Mouse (Mus musculus) liver (tissue): ENCODE measurements around the gene Sdf2.

Experiments
- DNase-seq: peaks from one replicate; pipeline ENCODE4 v3.0.0-alpha.2; 2020; ENCODE audit warnings: mixed read lengths

Gene Sdf2

DNA sequence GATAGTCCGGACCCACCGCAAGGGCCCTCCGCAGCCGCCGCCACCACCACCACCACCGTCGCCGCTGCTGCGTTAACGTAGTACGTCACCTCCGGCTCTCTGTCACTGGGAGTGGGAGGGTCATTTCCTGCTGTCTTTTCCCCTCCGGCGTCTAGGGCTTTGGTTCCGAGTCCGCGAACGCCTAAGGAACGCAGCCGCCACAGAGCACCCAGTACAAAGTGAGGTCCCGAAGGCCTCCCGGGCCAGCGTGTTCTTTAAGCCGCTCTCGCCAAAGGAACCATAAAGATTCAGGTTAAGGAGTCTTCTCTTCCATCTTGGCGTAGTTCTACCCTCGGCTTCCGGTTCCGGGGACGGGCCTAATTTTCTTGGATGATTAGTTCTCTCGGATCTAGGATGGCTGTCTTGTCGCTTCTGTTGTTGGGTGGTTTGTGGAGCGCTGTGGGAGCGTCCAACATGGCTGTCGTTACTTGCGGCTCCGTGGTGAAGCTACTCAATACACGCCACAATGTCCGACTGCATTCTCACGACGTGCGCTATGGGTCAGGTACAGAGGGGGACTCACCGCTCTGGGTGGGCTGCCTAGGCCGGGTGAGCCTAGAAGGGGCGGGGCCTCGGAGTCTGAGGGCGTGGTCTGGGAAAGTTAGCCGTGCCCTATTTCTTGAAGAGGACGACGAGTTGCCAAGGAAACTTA lies at the start of gene Sdf2, which contains the start of gene Supt6:
TSS of gene Sdf2 (plus strand) at position 120 of the 691 bp plus-strand sequence.
TSS of gene Supt6 (minus strand) at position 361 of the 691 bp plus-strand sequence.
- peak; percentile 90 for DNase-seq

DNA sequence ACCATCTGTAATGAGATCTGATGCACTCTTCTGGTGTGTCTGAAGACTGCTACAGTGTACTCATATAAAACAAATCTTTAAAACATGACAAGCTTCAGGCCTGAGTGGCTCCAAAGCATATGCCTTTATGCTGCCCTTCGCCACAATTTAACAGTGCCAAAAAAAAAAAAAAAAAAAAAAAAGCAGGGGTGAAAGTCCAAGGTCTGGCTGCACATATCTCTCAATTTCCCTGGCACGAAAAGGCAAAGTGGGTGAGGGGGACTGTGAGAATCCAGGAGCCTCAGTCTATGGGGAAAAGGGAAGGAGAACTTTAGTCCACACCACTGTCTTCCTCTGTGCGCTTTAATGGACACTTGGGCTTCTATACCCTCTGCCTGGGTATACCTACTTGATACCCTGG lies 43.2 kb upstream of the Sdf2 start:
- no peak for DNase-seq

DNA sequence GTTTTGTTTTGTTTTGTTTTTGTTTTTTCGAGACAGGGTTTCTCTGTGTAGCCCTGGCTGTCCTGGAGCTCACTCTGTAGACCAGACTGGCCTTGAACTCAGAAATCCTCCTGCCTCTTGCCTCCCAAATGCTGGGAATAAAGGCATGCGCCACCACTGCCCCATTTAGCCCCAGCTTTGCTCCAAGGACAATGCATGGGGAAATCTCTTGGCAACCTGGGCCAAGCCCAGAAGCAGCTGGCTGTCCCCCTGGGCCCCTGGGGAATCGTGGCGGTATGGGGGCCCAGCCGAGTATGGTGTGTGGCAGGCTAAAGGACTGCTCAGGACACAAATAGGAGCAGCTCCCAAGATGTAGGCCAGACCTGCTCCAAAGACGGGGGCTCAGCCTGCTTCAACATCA lies 41.3 kb upstream of the Sdf2 start:
- no peak for DNase-seq

DNA sequence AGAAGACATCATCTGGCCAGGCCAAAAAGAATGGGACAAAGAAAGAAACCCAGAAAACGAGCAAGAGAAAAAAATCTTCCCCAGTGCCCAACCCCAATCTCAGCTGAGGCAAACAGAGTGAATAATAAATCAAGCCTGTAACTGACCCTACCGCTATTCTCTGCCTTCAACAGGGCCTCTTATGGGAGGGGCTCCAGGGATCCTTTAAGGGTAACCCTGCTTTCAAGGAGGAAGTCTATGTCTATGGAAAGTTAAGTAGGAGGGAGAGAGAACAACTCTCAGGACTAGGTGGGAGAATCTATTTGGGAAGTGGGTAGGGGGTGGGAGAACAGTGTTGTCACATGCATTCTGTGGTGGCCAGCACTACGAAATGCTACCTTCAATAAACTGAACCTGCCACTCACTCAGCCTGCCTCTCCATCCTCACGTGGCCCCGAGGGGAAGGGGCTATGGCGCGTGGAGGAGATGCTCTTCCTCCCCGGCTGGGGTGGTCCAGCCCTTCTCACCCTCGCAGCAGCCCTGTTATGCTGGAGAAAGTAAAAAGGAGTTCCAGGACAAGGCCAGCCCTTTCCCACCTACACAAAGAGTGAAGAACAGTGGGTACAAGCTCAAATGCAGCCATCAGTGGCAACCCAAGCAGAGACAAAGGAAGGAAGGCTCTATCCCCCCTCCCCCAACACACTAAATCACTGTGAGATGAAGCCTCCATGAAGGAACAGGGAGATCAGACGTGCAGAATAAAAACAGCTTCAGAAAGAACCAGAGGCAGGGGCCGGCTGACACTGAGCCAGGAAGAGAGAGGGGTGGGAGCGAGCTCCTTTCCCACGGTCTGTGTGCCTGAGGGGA lies 40.0 kb upstream of the Sdf2 start:
- no peak for DNase-seq

DNA sequence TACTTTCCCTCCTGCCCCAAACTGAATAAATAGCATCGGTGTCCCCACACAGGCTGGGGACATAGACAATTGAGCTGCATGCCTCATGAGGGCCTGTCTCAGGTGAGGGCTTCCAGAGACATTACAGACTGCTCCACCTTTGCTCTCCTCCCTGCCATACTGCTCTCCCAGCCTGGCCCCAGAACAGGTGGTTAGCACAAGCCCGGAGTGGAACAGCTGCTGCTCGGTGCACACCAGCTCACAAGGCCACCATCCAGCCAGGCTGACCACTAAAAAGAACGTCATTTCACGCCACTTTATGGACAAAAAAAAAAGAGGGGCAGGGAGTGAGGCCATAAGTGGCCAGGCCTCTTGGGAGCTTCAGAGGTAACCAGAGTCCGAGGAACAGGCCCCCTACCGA lies 38.4 kb upstream of the Sdf2 start:
- DNase-seq: no peak

DNA sequence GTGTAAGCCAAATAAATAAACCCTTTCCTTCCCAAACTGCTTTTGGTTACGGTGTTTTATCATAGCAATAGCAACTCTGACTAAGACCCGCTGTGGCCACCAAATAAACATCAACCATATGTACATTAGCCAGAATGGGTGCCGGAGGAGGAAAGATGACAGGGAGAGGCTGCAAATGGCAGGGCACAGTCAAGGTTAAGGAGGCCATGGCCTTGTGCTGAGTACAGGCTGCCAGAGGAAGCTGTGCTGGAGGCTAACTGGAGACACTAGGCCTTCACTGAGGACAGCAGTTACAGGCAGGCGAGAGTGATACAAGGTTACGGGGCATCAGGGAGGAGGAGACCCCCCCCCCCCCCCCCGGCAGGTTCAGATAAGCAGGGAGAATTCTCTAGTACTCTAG lies 35.7 kb upstream of the Sdf2 start:
- DNase-seq: no peak

DNA sequence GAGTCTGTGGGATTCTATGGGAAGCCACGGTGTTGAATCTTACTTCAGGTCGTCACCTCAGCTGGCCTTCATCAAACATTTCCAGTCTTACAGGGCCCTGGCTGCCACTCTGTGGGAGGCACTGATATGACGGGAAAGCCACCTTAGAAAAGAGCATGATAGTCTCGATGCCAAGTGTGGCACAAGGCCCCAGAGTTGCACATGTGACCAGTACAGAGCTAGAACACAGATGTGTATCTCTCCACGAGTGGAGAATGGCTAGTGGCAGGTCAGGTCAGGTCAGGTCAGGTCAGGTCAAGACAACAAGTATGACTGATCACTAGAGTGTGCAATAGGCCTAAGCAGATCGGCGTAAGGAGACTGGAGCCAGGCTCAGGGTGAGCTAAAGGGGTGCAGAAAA lies 34.9 kb upstream of the Sdf2 start:
- DNase-seq: no peak

DNA sequence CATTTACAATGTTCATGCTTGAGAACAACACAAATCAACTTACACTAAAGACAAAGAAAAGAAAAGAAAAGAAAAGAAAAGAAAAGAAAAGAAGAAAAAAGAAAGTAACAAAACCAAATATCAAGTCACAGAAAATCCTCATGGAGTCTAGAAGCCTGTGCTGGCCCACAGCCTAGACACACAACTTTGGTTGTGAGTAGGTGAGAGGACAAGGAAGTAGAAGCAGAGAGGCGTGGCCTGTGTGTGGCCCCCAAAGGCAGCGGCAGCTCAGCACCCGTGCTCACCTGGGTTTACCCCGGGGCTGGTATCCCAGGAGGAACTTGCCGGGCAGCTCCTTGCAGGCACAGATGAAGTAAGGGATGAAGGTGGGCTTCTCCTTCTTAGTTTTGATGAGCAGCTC lies 34.0 kb upstream of the Sdf2 start:
- DNase-seq: no peak

DNA sequence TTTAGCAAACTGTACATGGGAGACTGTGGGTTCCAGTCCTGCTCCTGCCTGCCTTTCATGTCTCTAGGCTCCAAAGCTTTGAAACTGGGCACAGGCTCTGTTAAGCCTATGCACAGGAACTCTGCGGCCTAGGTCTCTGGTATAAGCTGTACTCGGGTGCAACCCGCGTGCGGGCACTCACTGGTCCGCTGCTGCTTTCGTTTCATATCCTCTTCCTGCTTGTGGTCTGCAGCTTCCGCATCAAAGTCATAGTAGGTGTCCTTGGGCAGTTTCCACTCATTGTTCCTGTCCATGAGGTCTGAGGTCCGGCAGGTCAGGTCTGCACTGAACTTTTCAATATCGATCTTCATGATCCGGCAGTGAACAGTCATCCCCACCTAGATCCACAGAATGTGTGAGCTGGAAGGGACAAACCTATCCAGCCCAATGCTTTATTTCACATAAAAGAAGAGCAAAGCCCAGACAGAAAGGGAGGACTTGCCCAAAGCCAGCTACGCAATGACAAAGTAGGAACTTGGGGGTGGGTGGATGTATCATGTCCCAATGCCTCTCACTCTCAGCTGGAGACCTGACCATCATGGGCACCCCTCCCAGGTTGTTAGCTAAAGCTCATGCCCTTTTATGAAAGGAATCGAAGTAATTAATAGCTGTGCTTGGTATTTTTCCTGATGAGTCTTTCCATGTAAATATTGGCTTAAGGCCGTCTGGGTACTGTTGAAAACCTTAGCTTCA lies 32.3 kb upstream of the Sdf2 start:
- peak; percentile 13 for DNase-seq

DNA sequence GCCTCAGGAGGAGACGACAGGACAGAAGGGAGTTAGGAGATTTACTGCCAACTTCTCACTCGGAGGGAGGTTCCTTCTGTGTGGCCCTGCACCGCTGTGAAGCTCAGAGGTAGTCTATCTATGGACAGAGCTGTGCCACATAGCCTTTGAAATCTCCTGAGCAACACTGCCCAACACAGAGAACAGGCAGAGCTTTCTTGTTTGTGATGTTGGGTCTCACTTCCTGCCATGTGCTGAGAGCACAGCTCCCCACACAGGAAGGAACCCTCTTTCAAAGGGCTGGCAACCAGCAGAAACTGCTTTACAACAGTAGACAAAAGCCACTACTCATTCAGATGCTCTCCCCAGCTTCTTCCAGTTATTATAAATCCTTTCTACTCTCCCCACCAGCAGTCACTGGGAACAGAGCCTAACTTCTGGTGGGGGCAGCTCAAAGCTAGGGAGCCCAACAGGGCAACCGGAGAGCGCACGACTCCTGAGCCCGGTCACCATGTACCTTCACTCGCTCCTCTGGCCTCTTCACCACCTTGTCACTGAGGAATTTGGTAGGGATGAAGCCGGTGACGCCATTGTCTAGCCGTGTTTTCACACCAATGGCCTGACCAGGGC lies 29.7 kb upstream of the Sdf2 start:
- no peak for DNase-seq

DNA sequence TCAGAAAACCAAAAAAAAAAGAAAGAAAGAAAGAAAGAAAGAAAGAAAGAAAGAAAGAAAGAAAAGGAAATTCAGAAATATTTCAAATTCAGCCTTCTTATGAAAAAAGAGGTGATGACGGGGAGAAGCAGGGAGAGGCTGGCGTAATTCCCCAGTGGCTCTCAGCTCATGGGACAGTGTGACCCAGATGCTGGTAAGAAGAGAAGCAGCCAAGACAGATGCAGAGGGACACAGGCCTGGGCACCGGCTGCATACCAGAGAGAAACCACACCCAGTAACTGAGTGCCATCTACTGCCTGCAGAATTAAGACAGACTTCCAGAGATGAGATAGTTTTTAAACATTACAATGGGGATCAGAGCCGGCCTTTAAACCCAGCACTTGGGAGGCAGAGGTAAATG lies 22.0 kb upstream of the Sdf2 start:
- no peak for DNase-seq

DNA sequence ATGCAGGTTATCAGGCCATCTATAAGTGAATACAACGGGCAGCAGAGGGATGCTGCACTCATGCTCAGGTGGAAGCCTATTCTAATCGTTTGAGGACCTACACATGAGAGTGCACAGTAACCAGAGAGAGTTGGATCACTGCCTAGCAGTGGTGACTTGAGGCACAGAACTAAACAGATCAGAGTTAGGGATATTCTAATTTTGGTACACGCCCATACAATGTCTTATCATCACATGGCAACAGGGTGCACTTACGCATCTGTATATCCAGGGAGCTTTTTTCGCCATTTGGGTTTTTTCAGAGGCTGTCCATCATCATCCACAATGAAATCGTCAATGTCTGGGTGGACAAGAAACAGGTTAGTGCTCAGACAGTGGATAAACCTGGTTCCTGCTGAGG lies 14.0 kb upstream of the Sdf2 start:
- no peak for DNase-seq

DNA sequence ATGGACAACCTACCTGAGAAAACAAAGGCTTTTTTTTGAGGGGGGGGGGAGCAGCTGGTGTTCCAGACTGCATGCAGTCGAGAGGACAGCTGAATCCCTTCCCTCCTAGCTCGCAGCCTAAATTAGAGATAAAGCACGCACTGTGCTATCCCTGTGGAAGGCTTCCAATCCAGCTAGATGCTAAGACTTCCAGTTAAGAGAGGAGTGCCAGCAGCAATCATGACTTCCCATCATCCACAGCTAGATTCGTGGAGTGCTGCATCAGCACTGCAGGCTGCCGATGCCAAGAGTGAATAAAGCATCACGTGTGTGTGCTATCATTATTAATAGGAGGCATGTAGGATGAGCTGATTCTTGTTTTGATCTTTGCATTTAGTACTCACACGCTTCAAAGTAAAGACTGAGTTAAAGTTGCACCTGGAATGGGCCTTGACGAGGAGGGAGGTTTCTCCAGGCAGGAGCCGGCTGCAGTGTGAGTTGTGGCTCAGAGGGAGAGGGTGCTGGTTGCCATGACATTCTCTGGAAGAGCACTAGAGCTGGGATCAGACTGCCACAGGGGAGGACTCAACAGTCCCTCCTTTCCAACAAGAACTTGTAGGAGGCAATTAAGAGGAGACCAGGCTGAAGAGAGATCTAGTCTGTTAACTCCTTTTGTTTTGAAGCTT lies 5.2 kb upstream of the Sdf2 start:
- no peak for DNase-seq

DNA sequence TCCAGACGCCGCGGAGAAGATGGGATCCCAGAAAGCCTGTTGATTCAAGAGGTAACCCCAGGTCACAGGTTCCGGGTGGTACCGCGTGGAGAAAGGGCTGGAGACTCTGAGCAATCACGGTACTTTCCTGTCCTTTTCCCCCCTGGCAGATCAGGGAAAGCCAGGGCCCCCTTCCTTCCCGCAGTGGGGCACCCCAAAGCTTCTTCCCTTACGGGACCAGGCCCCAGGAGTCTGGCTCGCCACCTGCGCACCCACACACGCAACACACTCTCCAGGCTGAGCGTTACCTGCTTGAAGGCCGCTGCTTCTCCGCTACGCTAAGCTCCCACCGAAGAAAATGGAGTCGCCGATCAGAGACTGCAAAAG lies 302 bp upstream of the Sdf2 start:
- no peak for DNase-seq

DNA sequence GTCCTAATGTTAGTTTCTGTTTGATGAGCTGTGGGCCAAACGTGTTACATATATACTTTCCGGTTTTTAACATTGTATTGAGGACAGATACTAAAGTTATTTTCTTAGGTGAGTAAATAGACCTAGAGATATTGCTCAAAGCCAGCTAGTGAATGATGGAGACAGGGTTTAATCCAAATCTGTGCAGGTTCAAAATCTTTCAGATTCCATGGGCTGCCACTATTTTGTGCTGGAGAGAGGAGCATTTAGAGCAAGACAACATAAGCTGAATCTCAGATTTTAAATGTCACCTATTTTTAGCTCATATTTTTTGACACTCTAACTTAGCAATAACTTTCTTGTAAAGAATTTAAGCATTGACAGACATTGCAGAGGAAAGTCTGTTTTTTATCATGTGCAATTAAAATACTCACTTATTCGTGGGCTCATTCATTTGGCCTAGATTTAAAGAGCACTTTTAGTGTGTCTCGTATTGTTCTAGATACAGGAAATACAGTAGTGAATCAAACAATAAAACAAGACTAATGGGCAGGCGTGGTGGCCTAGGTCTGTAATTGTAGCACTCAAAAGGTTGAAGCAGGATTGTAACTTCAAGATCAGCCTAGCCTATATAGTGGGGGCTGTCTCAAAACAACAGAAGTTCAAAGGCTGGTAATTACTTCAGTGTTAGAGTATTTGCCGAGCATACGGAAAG lies 919 bp downstream of the Sdf2 start:
- no peak for DNase-seq

DNA sequence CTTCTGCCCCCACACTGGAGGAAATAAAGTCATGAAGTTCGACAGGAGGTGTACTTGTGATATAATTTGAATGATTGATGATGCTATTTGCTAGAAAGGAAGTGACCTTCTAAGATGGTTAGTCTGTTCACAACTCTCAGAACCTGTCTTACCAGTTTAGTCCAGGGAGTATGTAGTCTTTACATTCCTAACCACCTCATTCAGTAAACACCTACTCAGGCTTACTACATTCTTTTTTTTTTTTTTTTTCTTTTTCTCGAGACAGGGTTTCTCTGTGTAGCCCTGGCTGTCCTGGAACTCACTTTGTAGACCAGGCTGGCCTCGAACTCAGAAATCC lies 1.4 kb downstream of the Sdf2 start:
- no peak for DNase-seq

DNA sequence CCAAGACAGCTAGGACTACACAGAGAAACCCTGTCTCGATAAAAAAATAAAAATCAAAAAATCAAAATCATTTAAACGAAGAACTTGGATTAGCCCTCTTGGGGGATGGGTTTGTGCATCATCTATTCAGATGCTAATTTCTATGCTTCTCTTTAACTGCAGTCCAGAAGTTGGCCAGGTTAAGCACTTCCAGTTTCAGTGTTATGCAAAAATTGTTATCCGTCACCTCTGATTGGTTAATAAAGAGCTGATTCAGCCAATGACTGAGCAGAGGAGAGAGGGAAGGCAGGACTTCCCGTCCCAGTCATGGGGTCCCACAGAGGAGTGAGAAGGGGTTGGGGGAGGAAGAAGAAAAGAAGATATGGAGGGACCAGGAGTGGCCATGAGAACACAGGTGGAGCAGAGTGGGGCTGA lies 2.2 kb downstream of the Sdf2 start:
- peak; percentile 21 for DNase-seq

DNA sequence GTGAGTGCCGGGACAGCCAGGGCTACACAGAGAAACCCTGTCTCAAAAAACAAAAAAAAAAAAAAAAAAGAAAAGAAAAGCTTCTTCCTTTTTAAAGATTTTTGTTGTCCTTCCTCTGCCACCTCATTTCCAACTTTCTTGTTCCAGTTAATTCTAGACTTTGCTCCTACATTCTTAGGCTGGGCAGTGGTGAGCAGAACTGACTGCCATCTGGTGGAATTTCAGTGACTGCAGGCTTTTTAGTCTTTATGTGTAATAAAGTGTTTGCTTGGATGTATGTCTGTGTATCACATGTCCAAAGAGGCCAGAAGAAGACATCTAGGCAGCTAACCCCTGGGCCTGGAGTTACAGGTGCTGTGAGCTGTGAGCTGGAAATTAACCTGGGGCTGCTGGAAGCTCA lies 11.1 kb downstream of the Sdf2 start:
- DNase-seq: no peak

DNA sequence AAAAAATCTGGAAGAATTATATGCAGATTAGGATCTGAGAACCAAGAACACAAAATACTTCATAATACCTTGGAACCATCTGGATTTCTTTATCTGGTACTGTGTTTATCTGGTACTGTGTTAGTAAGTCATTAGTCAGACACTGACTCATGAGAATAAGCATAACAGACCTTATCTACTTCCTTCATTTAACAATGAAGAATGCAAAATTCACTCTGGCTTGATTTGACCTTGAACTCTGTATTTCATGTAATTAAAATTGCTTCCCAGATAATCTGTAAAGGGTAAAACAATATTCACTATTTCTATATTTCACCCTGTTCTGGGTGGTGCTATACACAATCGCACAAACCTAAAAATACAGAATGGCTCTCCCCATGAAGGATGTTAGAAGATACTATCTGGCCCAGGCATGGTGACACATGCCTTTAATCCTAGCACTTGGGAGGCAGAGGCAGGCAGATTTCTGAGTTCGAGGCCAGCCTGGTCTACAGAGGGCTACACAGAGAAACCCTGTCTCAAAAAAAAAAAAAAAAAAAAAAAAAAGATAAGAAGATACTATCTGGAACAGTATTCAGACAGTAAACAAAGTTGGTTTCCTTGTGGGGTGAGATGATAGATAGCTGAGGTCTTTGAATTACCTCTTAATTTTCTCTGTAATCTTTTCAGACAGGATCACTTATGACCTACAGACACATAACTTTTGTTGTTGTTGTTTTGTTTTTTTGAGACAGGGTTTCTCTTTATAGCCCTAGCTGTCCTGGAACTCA lies 15.1 kb downstream of the Sdf2 start:
- DNase-seq: no peak

DNA sequence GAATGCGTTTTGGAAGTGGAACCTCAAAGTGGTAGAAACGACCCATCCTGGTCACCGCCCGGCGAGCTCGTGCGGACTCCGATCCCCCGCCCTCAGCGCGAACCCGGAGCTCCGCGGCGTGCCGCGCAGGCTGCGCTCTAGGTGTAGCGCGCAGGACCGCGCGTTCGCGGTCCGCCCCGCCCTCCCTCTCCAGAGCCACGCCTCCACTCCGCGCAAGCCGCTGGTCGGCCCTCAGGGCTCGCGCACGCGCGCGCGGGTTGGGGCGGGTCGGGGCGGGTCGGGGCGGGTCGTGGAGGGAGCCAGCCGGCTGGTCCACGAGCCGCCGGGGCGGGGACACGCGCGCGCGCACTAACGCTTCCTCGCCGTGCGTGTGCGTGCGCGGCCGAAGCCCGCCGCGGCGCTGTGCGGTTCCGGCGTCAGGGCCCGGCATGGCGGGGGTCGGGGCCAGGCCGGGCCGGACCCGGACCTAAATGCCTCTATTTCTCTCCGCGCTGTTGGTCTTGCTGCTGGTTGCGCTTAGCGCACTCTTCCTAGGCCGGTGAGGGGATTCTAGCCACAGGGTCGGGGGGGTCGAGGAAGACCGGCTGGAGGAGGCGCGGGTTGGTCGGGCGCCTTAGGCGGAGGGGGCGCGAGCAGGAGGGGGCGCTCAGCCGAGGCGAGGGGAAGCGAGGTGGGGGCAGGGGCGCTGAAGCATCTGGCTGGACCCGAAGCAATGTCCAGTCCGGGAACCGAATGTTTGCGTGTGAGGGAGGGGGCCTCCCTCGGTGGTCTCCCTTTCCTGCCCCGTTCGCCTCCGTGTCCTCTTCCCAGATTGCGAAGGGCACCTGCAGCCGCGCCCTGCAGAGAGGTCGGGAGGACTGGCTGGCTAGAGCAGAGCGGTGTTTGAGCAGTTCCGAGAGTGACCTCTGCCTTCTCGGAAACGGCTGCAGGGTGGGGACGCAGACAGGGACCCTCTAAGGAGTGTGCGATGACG lies 16.1 kb downstream of the Sdf2 start, which contains the start of gene 2610507B11Rik:
TSS of gene 2610507B11Rik (plus strand) at position 373 of the 973 bp plus-strand sequence.
- peak; percentile 98 for DNase-seq
